In genomic region chr14:22003631-22004030, GRCm38 (mm10) we compare ENCODE assay signal across 24 mouse cellular contexts. TPM values are rescaled to one million over a fixed set of nuclear protein-coding genes. Genes with fewer than 3 reads are reported as not detected.
DNase-seq lines count a peak whose midpoint lies in the region; ATAC-seq and TF ChIP-seq lines count a peak whose summit lies in the region.
"Had no signal": no experiment of that assay in that cellular context is flagged by ENCODE, and none has a peak within 500 bp of the region (broad histone marks: within the 10 kb centered on the region; RNA-seq: fewer than 3 reads in every experiment).

No protein-coding gene starts in this region.

- no peaks in the 10 kb centered on the region for H3K27me3 ChIP-seq in intestine, embryonic 15.5 days (replicated peaks)
- H3K27me3 ChIP-seq in intestine, embryonic 16.5 days (replicated peaks; ENCODE audit: control insufficient read depth, insufficient read depth, low read length), result no peaks in the 10 kb centered on the region
- H3K27me3 ChIP-seq in intestine, postnatal 0 days (replicated peaks; ENCODE audit: control insufficient read depth, insufficient read depth, low read length), result no peaks in the 10 kb centered on the region
- H3K27me3 ChIP-seq in stomach, postnatal 0 days (ENCODE audit: control insufficient read depth, insufficient read depth, low read length), result no peaks in the 10 kb centered on the region
- H3K27me3 ChIP-seq: CH12.LX, Patski had no signal

- no peak overlapping the region for H3K4me2 ChIP-seq in intestine, embryonic 15.5 days (replicated peaks)
- no peak overlapping the region for H3K4me2 ChIP-seq in intestine, embryonic 16.5 days (ENCODE audit: low read depth, low read length)
- H3K4me2 ChIP-seq in intestine, postnatal 0 days (replicated peaks; ENCODE audit: low read depth), result no peak overlapping the region
- H3K4me2 ChIP-seq in stomach, postnatal 0 days (replicated peaks; ENCODE audit: low read depth), result no peak overlapping the region

- 0 out of 2 replicates have a peak, but pooled peaks have one; percentile 36 for ATAC-seq in intestine, embryonic 15.5 days
- ATAC-seq in intestine, embryonic 16.5 days, result peak; percentile 71
- ATAC-seq in intestine, postnatal 0 days, result peak; percentile 74
- ATAC-seq in stomach, postnatal 0 days (ENCODE audit: low FRiP score, low TSS enrichment), result peak; percentile 61; the same call in 1 of the 2 replicates
- ATAC-seq: activated CD4-positive, CD25-positive, alpha-beta regulatory T cell, adult 4 months; CD4-positive, CD25-positive, alpha-beta regulatory T cell, adult 4 months; Patski had no signal

- no peak overlapping the region for H3K27ac ChIP-seq in intestine, embryonic 15.5 days
- no peak overlapping the region for H3K27ac ChIP-seq in intestine, embryonic 16.5 days (ENCODE audit: low read length)
- H3K27ac ChIP-seq in intestine, postnatal 0 days (ENCODE audit: low read depth, low read length), result no peak overlapping the region
- H3K27ac ChIP-seq in stomach, postnatal 0 days (replicated peaks), result no peak overlapping the region

- no peak for TF ChIP-seq CTCF in intestine, postnatal 0 days (IDR thresholded peaks at IDR 0.05; ENCODE audit: low read depth)
- no peak for TF ChIP-seq CTCF in stomach, postnatal 0 days (IDR thresholded peaks at IDR 0.05; ENCODE audit: low read depth)

- H3K4me3 ChIP-seq in intestine, embryonic 15.5 days (replicated peaks), result no peak overlapping the region
- no peak overlapping the region for H3K4me3 ChIP-seq in intestine, embryonic 16.5 days (ENCODE audit: low read length)
- no peak overlapping the region for H3K4me3 ChIP-seq in intestine, postnatal 0 days (ENCODE audit: low read depth, low read length)
- no peak overlapping the region for H3K4me3 ChIP-seq in stomach, postnatal 0 days (ENCODE audit: low read depth, low read length)

- H3K9ac ChIP-seq in intestine, embryonic 15.5 days, result no peak overlapping the region
- no peak overlapping the region for H3K9ac ChIP-seq in intestine, embryonic 16.5 days (ENCODE audit: low read depth, low read length)
- H3K9ac ChIP-seq in intestine, postnatal 0 days (ENCODE audit: low read depth, low read length), result no peak overlapping the region
- no peak overlapping the region for H3K9ac ChIP-seq in stomach, postnatal 0 days (ENCODE audit: low read length)

- no peak for DNase-seq in stomach, postnatal 0 days (ENCODE audit: low spot score)
- DNase-seq in layer of hippocampus, postnatal 14 days (ENCODE audit: low spot score in 2 of 2), result no peak
- no peak for DNase-seq in embryo, embryonic 11 days
- no peak for DNase-seq in gastrocnemius, postnatal 4 days (ENCODE audit: low spot score in 2 of 2)
- DNase-seq in kidney, postnatal 4 days, result no peak
- DNase-seq: adrenal gland, adult 2 months; adrenal gland, adult 8-10 months; adrenal gland, postnatal 10 days; adrenal gland, postnatal 14 days; adrenal gland, postnatal 25 days; adrenal gland, postnatal 36 days; B cell, adult 2 months; cerebellum, adult 11 months; cerebellum, adult 11-12 months had no signal

- no peaks in the 10 kb centered on the region for H3K36me3 ChIP-seq in intestine, embryonic 15.5 days
- no peaks in the 10 kb centered on the region for H3K36me3 ChIP-seq in intestine, embryonic 16.5 days (ENCODE audit: control insufficient read depth, insufficient read depth, low read length)
- no peaks in the 10 kb centered on the region for H3K36me3 ChIP-seq in intestine, postnatal 0 days (ENCODE audit: control insufficient read depth, insufficient read depth)
- H3K36me3 ChIP-seq in stomach, postnatal 0 days (ENCODE audit: control insufficient read depth, insufficient read depth, low read length), result no peaks in the 10 kb centered on the region
- H3K36me3 ChIP-seq: G1E had no signal

- H3K9me3 ChIP-seq in intestine, embryonic 15.5 days, result no peaks in the 10 kb centered on the region
- no peaks in the 10 kb centered on the region for H3K9me3 ChIP-seq in intestine, embryonic 16.5 days (ENCODE audit: control insufficient read depth, low read length)
- no peaks in the 10 kb centered on the region for H3K9me3 ChIP-seq in intestine, postnatal 0 days (ENCODE audit: control insufficient read depth)
- H3K9me3 ChIP-seq in stomach, postnatal 0 days (ENCODE audit: control insufficient read depth, low read length), result no peaks in the 10 kb centered on the region
- H3K9me3 ChIP-seq: G1E had no signal

- no peak for TF ChIP-seq EP300 in stomach, postnatal 0 days (optimal IDR thresholded peaks at IDR 0.05)

- WGBS in intestine, embryonic 15.5 days, result 62% methylated on average over 4 of the region's 4 CpGs
- 64% methylated on average over 4 of the region's 4 CpGs for WGBS in intestine, embryonic 16.5 days
- WGBS in intestine, postnatal 0 days, result 30% methylated on average over 4 of the region's 4 CpGs
- 75% methylated on average over 4 of the region's 4 CpGs for WGBS in stomach, postnatal 0 days

- no peaks in the 10 kb centered on the region for H3K4me1 ChIP-seq in intestine, embryonic 15.5 days (replicated peaks)
- 0 out of 2 replicates have a peak, but pooled peaks cover 5% of the 10 kb centered on the region for H3K4me1 ChIP-seq in intestine, embryonic 16.5 days (ENCODE audit: control insufficient read depth, insufficient read depth, low read length)
- H3K4me1 ChIP-seq in intestine, postnatal 0 days (replicated peaks; ENCODE audit: control insufficient read depth, insufficient read depth, low read length), result no peaks in the 10 kb centered on the region
- no peaks in the 10 kb centered on the region for H3K4me1 ChIP-seq in stomach, postnatal 0 days (replicated peaks; ENCODE audit: control insufficient read depth, insufficient read depth)

RNA-seq across cellular contexts. Expression of gene Zfp503, which starts 14.2 kb away (rescaled TPM):
- polyA plus RNA-seq in intestine, embryonic 15.5 days (2015; fragmentation: Nextera tagmentation; extraction: Ambion mirVana), result 14.2 and 16.5 TPM in 2 replicates
- polyA plus RNA-seq in intestine, embryonic 16.5 days (2015; fragmentation: Nextera tagmentation; extraction: Ambion mirVana), result 5.1 and 7.2 TPM in 2 replicates
- 5.7 and 6.5 TPM in 2 replicates for polyA plus RNA-seq in intestine, postnatal 0 days (2015; fragmentation: Nextera tagmentation; extraction: Ambion mirVana)
- polyA plus RNA-seq in stomach, postnatal 0 days (2015; fragmentation: Nextera tagmentation; extraction: Ambion mirVana), result 10.0 and 11.3 TPM in 2 replicates
- total RNA-seq in layer of hippocampus, postnatal 14 days (2021), result 1 to 10 TPM; 2.9 TPM
- total RNA-seq in gastrocnemius, postnatal 4 days (2021), result 10 to 100 TPM; 14.0 to 15.6 TPM
- total RNA-seq: CH12.LX, G1E had no signal
- polyA plus RNA-seq: activated CD4-positive, CD25-positive, alpha-beta regulatory T cell, adult 4 months; CD4-positive, CD25-positive, alpha-beta regulatory T cell, adult 4 months had no signal

RNA-seq across cellular contexts. Expression of gene Lrmda, which starts 15.9 kb away (rescaled TPM):
- 0.71 and 0.87 TPM in 2 replicates for polyA plus RNA-seq in intestine, embryonic 15.5 days (2015; fragmentation: Nextera tagmentation; extraction: Ambion mirVana)
- 0.53 and 0.81 TPM in 2 replicates for polyA plus RNA-seq in intestine, embryonic 16.5 days (2015; fragmentation: Nextera tagmentation; extraction: Ambion mirVana)
- 0.73 and 1.8 TPM in 2 replicates for polyA plus RNA-seq in intestine, postnatal 0 days (2015; fragmentation: Nextera tagmentation; extraction: Ambion mirVana)
- polyA plus RNA-seq in stomach, postnatal 0 days (2015; fragmentation: Nextera tagmentation; extraction: Ambion mirVana), result 0.39 and 0.46 TPM in 2 replicates
- under 1 TPM in 1 of 2 experiments, not detected in 1; 0.95 TPM for total RNA-seq in layer of hippocampus, postnatal 14 days (2021)
- total RNA-seq in gastrocnemius, postnatal 4 days (2021), result 1 to 10 TPM; 1.5 to 1.9 TPM
- total RNA-seq: G1E had no signal
- polyA plus RNA-seq: activated CD4-positive, CD25-positive, alpha-beta regulatory T cell, adult 4 months; brain, embryonic 14.5 days; C2C12; CD4-positive, CD25-positive, alpha-beta regulatory T cell, adult 4 months; G1E had no signal
